Mouse (Mus musculus): ENCODE results near the gene Cc2d2b.

DNA sequence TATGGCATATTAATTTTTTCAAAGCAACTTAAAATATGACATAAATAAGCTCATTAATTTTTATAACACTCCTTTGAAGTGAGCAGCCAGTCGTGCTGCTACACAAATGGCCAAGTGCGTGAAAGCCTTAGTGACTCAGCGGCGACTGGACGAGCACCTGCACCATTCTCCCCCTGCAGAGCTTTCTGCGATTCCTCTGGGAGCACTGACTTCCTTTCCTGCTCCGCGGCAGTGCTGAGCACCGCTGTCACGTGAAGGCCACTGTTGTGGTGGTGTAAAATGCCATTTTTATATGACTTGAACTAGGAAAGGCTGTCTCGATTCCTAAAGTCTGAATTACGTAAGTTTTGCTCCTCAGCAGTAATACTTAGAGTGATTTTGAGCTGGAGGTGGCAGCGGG is 93.0 kb downstream of the Cc2d2b start:
- TF ChIP-seq CTCF (IDR thresholded peaks at IDR 0.05; ENCODE audit: low read depth), result no peak
- TF ChIP-seq EP300 (optimal IDR thresholded peaks at IDR 0.05), result no peak
